Mouse (Mus musculus): ENCODE data around the gene Gm20518. TPM values are rescaled to one million over a fixed set of nuclear protein-coding genes. Genes with fewer than 3 reads are reported as not detected.

The Gm20518 gene
- polyA plus RNA-seq, 1 experiment from 2014 or later: 0.55 TPM

DNA sequence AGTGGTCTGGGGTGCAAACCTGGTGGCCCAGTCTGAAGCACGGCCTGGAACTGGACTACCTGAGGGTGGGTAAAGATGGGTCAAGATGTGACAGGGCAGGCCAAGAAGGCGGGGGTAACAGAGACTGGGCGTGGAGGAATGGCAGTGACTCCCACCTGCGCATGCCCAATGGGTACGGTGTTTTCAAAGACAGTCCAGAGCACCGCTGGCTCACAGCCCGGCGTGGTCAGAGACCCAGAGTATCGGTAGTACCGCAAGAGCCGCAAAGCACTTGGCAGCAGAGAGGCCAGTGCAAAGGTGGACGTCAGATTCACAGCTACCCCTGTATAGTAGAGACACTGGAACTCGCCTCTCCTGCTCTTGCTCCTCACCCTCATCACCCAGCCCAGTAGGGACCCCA, 56.0 kb downstream of the Gm20518 start:
- H3K9me3 ChIP-seq: no peaks in the 10 kb centered on the region
- peaks cover 77% of the 10 kb centered on the region for H3K27me3 ChIP-seq
- 64% methylated on average over 13 of the region's 13 CpGs for WGBS
- no peak overlapping the region for H3K9ac ChIP-seq (replicated peaks)
- no peak for ATAC-seq (ENCODE audit: low FRiP score, low read depth)
- no peak overlapping the region for H3K27ac ChIP-seq (replicated peaks)
- no peak overlapping the region for H3K4me2 ChIP-seq (replicated peaks)
- no peak overlapping the region for H3K4me3 ChIP-seq
- H3K36me3 ChIP-seq: peaks cover 10% of the 10 kb centered on the region; the same call in 1 of the 2 replicates
- peaks cover 12% of the 10 kb centered on the region for H3K4me1 ChIP-seq

DNA sequence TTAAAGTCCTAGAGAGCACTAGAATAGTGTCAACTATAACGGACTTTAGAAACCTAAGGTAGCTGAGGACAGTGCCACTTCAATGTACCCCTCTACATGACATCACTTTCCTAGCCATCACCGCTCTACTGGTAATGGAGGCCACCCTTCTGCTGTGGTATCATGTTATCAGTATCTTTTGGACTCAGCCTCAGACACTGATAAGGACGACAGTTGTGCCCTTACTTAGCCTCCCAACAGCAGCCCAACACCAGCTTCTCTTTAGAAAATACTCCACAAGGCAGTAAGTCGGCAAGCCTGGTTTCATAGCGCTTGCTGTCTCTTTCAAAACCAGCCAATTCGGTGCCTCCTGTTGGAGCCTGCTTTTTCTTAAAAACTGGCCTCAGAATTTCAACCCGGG, 56.9 kb downstream of the Gm20518 start:
- peak overlapping the region; percentile 92 for H3K4me2 ChIP-seq (replicated peaks)
- peaks cover 3% of the 10 kb centered on the region; the same call in 1 of the 2 replicates for H3K36me3 ChIP-seq
- H3K4me3 ChIP-seq: peak overlapping the region; percentile 62
- WGBS: 54% methylated on average over 7 of the region's 7 CpGs
- H3K27ac ChIP-seq (replicated peaks): no peak overlapping the region
- no peak for ATAC-seq (ENCODE audit: low FRiP score, low read depth)
- peaks cover 12% of the 10 kb centered on the region for H3K4me1 ChIP-seq
- H3K27me3 ChIP-seq: peaks cover 86% of the 10 kb centered on the region
- H3K9ac ChIP-seq (replicated peaks): peak overlapping the region; percentile 68
- H3K9me3 ChIP-seq: no peaks in the 10 kb centered on the region

DNA sequence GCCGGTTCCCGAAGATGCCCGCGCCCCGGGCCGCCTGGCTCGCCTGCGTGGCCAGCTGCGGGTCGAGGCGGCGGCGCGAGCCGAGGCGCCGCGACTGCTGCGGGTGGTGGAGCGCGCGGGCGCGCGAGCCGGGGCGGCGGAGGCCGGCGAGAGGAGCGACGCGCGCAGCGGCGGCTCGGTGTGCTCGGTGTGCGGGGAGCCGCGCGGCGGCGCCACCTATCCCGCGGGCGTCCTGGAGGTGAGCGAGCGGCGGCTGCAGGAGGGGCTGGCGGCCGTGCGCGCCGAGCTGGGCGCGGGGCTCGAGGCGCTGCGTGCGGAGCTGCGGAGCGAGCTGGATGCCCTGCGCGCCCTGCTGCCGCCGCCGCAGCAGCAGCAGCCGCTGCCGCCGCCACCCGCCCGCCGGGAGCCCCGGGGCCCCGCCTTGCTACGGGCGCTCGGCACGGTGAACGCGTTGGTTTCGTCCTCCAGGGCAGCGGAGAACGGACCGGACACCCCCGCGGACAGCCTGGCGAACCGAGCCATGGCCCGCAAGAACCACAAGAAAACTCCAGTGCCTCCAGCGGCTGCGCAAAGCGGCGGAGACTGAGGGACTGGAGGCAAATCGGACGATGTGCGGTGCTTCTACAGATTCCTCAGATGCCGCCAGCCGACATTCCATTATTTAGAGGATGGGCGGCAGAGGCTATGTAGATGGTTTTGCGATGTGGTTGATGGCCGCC, 57.6 kb downstream of the Gm20518 start:
- Histone ChIP-seq H3K9ac (replicated peaks) (peak overlapping the region; percentile 68), H3K4me3 (peak overlapping the region; percentile 62), H3K9me3 (no peaks in the 10 kb centered on the region), H3K36me3 (no peaks in the 10 kb centered on the region), H3K4me1 (peaks cover 12% of the 10 kb centered on the region), H3K27ac (replicated peaks) (peak overlapping the region; percentile 60), H3K4me2 (replicated peaks) (peak overlapping the region; percentile 92), H3K27me3 (peaks cover 89% of the 10 kb centered on the region)
- ATAC-seq (ENCODE audit: low FRiP score, low read depth): peak; percentile 65
- under 1% methylated on average over 62 of the region's 103 CpGs for WGBS

DNA sequence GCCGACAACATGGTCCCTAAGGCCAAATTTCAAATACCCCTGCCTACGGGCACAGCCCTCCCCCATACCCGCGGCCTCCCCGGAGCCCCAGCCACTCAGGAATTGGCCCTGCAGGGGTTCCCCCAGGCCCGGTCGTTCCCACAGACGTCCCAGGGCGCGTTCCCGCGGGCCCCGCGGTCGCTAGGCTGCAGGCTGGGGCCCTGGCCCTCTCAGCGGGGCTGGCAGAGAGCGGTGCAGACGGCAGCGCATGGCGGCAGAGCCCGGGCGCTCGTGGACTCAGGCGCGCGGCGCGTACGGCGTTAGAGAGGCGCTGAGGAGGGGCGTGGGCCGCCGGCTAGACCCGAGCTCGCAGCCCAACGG, 58.2 kb downstream of the Gm20518 start:
- Histone ChIP-seq H3K27me3 (peaks cover 89% of the 10 kb centered on the region), H3K36me3 (no peaks in the 10 kb centered on the region), H3K4me3 (peak overlapping the region; percentile 62), H3K4me2 (replicated peaks) (peak overlapping the region; percentile 92), H3K27ac (replicated peaks) (peak overlapping the region; percentile 60), H3K4me1 (peaks cover 12% of the 10 kb centered on the region), H3K9me3 (no peaks in the 10 kb centered on the region), H3K9ac (replicated peaks) (peak overlapping the region; percentile 68)
- WGBS: under 1% methylated on average over 37 of the region's 37 CpGs
- peak; percentile 66 for ATAC-seq (ENCODE audit: low FRiP score, low read depth)

DNA sequence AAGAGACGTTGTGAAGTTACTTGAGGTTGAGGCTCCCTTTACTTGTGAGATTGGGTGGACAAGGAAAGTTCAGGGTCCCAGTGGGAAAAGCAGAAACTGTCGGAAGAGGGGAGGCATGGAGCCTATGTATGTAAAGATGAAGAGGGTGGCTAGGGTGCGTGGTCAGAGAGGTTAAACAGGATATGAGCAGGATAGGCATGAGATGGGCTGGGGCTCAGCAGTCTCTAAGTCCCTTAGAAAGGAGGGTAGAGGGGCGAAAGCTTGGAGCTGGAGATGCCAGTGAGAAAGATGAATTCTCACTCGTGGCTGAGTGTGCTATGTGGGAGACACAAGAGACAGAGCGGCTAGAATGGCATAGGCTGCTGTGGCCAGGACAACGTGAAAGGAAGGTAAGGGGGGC, 58.6 kb downstream of the Gm20518 start, which contains the start of gene B830017H08Rik:
Gene B830017H08Rik (plus strand): TSS at position 301 of the 400 bp plus-strand sequence.
- peaks cover 86% of the 10 kb centered on the region for H3K27me3 ChIP-seq
- WGBS: 21% methylated on average over 7 of the region's 7 CpGs
- ATAC-seq (ENCODE audit: low FRiP score, low read depth): no peak

DNA sequence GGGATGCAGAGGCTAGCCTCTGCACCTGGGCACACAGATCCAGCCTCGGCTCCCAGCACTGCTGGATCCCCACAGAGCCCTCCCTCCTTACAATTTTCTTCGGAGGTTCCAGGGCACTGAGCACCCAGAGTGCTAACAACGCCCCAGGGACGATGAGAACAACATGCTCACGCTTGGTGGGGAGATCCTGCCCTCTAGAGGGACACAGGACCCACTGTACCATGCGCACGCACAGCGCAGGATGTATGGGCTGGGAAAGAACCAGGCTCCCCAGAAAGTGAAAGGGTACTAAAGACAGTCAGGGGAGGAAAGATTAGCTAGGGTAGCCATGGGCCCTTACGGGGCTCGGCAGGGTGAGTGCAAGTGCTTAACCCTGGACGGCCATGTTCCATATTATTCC, 59.7 kb downstream of the Gm20518 start:
- Histone ChIP-seq H3K9me3 (no peaks in the 10 kb centered on the region), H3K4me2 (replicated peaks) (no peak overlapping the region), H3K36me3 (no peaks in the 10 kb centered on the region), H3K9ac (replicated peaks) (no peak overlapping the region), H3K4me3 (no peak overlapping the region), H3K27ac (replicated peaks) (no peak overlapping the region), H3K4me1 (peaks cover 12% of the 10 kb centered on the region), H3K27me3 (peaks cover 75% of the 10 kb centered on the region)
- 10% methylated on average over 11 of the region's 11 CpGs for WGBS
- ATAC-seq (ENCODE audit: low FRiP score, low read depth): no peak

More for the DNA sequence above, 58.6 kb downstream of the Gm20518 start, which contains the start of gene B830017H08Rik:
- no peaks in the 10 kb centered on the region for H3K9me3 ChIP-seq
- H3K27ac ChIP-seq (replicated peaks): peak within 1 kb of the TSS; percentile 60
- H3K36me3 ChIP-seq: no peaks in the 10 kb centered on the region
- H3K4me3 ChIP-seq: peak within 1 kb of the TSS; percentile 62
- H3K4me2 ChIP-seq (replicated peaks): peak within 1 kb of the TSS; percentile 92
- peaks cover 12% of the 10 kb centered on the region for H3K4me1 ChIP-seq
- peak within 1 kb of the TSS; percentile 68 for H3K9ac ChIP-seq (replicated peaks)

DNA sequence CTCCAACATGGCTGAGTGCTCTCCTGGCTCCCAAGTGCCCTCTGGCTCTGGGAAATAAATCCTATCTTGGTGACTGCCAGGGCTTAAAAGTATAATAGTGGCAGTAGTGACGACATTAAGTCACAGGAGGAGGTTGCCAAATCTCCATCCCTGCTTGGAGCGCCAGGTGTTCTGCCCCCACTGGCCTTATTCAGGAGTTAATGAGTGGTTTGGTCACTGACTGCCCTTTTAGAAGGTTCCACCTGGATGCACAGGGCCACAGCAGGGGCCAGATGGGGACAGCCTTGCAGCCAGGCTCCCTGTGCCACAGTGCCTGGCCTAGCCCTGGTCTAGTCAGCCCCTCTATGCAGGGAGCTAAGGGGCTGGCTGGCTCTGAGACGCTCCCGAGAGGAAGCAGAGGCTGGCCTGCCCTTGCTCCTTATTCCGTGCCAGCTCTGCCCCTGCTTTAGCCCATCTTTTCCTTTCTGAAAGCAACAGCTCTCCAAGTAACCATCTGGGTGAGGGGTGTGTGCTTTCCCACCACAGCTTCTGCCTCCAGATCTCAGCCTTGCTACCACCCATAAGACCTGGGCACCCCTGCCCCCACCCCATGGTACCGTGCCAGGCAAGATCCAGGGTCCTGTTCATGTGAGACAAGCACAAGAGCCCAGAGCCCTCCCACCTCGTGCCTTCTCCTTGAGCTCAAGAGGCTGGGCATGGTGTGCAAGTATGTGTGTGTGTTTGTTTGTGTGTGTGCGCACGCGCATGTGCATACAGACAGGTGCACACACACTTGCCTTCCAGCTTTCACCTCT, 60.9 kb downstream of the Gm20518 start:
- Histone ChIP-seq H3K4me3 (no peak overlapping the region), H3K4me2 (replicated peaks) (no peak overlapping the region), H3K27me3 (peaks cover 63% of the 10 kb centered on the region), H3K36me3 (no peaks in the 10 kb centered on the region), H3K9ac (replicated peaks) (no peak overlapping the region), H3K9me3 (no peaks in the 10 kb centered on the region), H3K27ac (replicated peaks) (no peak overlapping the region), H3K4me1 (peaks cover 12% of the 10 kb centered on the region)
- ATAC-seq (ENCODE audit: low FRiP score, low read depth): no peak
- WGBS: 54% methylated on average over 10 of the region's 10 CpGs

DNA sequence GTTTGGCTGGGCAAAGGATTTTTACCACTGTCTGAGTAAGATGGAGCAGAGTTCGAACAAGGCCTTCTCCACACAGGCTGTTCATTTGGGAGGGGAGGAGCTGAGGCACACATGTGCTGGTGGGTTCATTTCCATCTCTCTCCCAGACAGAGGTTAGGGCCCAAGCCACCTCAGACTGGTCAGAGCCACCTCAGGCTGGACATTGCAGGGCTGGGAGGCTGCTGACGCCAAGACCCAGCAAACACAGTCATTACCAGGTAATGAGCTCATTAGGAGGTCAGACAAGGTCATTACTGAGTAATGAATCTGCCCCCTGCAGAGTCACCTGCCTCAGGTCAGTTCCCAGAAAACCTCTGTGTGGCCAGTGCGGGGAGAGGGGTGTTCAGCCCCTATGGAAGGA, 62.6 kb downstream of the Gm20518 start:
- H3K4me2 ChIP-seq (replicated peaks): no peak overlapping the region
- no peak for ATAC-seq (ENCODE audit: low FRiP score, low read depth)
- no peaks in the 10 kb centered on the region for H3K36me3 ChIP-seq
- no peaks in the 10 kb centered on the region for H3K9me3 ChIP-seq
- no peak overlapping the region for H3K27ac ChIP-seq (replicated peaks)
- H3K4me3 ChIP-seq: no peak overlapping the region
- H3K27me3 ChIP-seq: peaks cover 50% of the 10 kb centered on the region
- H3K4me1 ChIP-seq: peaks cover 12% of the 10 kb centered on the region
- no peak overlapping the region for H3K9ac ChIP-seq (replicated peaks)
- WGBS: 77% methylated on average over 3 of the region's 3 CpGs

DNA sequence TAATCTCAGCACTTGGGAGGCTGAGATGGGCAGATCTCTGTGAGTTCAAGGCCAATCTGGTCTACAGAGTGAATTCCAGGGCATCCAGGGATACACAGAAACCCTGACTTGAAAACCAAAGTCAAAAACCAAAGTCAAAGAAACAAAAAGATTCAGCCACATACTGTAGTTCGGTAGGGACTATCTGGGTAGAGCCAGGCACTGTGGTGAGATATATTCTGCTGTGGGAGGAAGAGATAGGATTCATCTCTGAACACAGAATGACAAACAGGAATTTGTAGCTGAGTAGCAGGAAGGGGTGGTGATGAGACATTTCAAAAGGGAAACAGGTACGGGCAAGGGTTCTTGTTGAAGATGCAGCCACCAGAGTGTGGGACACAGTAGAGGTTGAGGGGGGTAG, 63.2 kb downstream of the Gm20518 start:
- WGBS: 95% methylated on average over 2 of the region's 2 CpGs
- H3K27me3 ChIP-seq: peaks cover 46% of the 10 kb centered on the region

DNA sequence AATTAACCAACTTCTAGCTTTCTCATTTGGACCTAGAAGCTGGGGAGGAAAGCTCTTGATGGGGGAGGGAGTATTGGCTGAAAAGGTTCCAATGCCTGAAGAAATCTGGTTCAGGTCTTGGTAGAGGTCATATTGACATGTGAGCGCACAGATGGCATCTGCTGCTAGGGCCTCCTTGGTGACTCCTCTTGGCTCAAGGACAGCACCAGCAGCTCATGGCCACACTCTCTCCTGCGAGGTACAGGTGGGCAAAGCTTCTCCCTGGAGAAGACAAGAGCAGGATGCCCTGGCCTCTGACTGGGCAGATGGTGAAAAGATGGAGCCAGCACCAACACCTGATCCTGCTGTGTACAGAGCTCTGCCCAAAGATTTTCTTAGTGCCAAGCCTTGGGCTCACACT, 65.0 kb downstream of the Gm20518 start:
- Histone ChIP-seq H3K4me1 (no peaks in the 10 kb centered on the region), H3K27ac (replicated peaks) (no peak overlapping the region), H3K4me3 (no peak overlapping the region), H3K9ac (replicated peaks) (no peak overlapping the region), H3K27me3 (peaks cover 29% of the 10 kb centered on the region), H3K36me3 (no peaks in the 10 kb centered on the region), H3K4me2 (replicated peaks) (no peak overlapping the region), H3K9me3 (no peaks in the 10 kb centered on the region)
- 82% methylated on average over 2 of the region's 2 CpGs for WGBS
- no peak for ATAC-seq (ENCODE audit: low FRiP score, low read depth)

More for the DNA sequence above, 63.2 kb downstream of the Gm20518 start:
- Histone ChIP-seq H3K9me3 (no peaks in the 10 kb centered on the region), H3K4me2 (replicated peaks) (no peak overlapping the region), H3K9ac (replicated peaks) (no peak overlapping the region), H3K36me3 (no peaks in the 10 kb centered on the region), H3K27ac (replicated peaks) (no peak overlapping the region), H3K4me3 (no peak overlapping the region), H3K4me1 (peaks cover 7% of the 10 kb centered on the region)
- ATAC-seq (ENCODE audit: low FRiP score, low read depth): no peak

DNA sequence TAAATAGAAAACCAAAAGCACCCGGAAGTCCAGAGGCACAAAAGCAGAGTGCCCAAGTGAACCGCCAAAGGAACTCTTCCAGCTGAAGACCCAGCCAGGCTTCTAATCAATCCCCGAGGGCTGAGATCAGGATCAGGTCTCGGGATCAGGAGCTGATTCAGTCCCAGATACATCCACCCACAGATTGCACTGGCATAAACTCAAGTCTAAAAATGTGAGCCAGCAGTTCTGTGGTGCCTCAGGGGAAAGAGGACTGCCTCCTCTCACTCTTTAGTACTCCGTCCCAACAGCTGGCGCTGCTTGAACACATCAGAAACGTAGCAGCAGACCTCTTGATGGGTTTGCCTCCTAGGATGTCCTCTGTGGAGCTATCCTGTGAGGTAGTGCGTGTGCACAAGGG, 74.9 kb downstream of the Gm20518 start:
- Histone ChIP-seq H3K36me3 (no peaks in the 10 kb centered on the region), H3K9me3 (no peaks in the 10 kb centered on the region), H3K27ac (replicated peaks) (no peak overlapping the region), H3K4me1 (peaks cover 12% of the 10 kb centered on the region; the same call in 1 of the 2 replicates), H3K27me3 (peaks cover 75% of the 10 kb centered on the region), H3K4me3 (no peak overlapping the region), H3K4me2 (replicated peaks) (no peak overlapping the region), H3K9ac (replicated peaks) (no peak overlapping the region)
- 87% methylated on average over 8 of the region's 8 CpGs for WGBS
- no peak for ATAC-seq (ENCODE audit: low FRiP score, low read depth)

Measured in midbrain, embryonic 12.5 days (tissue).